Mouse (Mus musculus) stomach, postnatal 0 days (tissue): ENCODE measurements at regions not wholly inside any gene's neighbourhood (a gene's known extent, or its start where the extent isn't known, plus 50 kb on each side); places are given as distances from the start of the nearest gene placed in this dataset.

Source experiments
- ATAC-seq: fragments of 200-750 bp; cut with Nextera tagmentation; 2 replicates; pipeline ENCODE4 v1.8.0; 2017; ENCODE audit not compliant: low FRiP score, low TSS enrichment
- DNase-seq: peaks from one replicate; pipeline ENCODE4 v3.0.0-alpha.2; 2016; ENCODE audit warnings: low spot score
- H3K27ac ChIP-seq: fragments of 300-500 bp; sonication (generic); replicated peaks from 2 replicates; pipeline ENCODE4 v1.5.1; 2014; ENCODE audit warnings: mild to moderate bottlenecking, control low read depth
- H3K27me3 ChIP-seq: fragments of 300-500 bp; sonication (generic); 2 replicates; pipeline ENCODE4 v1.6.1; 2014; ENCODE audit warnings: low read length; ENCODE audit not compliant: control insufficient read depth, insufficient read depth
- H3K36me3 ChIP-seq: fragments of 300-500 bp; sonication (generic); 2 replicates; pipeline ENCODE4 v1.6.1; 2014; ENCODE audit warnings: low read length, mixed read lengths; ENCODE audit not compliant: control insufficient read depth, insufficient read depth
- H3K4me1 ChIP-seq: fragments of 300-500 bp; sonication (generic); replicated peaks from 2 replicates; pipeline ENCODE4 v1.6.1; 2014; ENCODE audit warnings: antibody characterized with exemption; ENCODE audit not compliant: control insufficient read depth, insufficient read depth
- H3K4me2 ChIP-seq: fragments of 300-500 bp; sonication (generic); replicated peaks from 2 replicates; pipeline ENCODE4 v1.6.1; 2014; ENCODE audit warnings: low read depth, mild to moderate bottlenecking, control low read depth, moderate library complexity
- H3K4me3 ChIP-seq: fragments of 300-500 bp; sonication (generic); 2 replicates; pipeline ENCODE4 v1.5.1; 2014; ENCODE audit warnings: low read depth, low read length, control low read depth
- H3K9ac ChIP-seq: fragments of 300-500 bp; sonication (generic); 2 replicates; pipeline ENCODE4 v1.6.1; 2014; ENCODE audit warnings: mild to moderate bottlenecking, low read length, control low read depth, mixed read lengths
- H3K9me3 ChIP-seq: fragments of 300-500 bp; sonication (generic); 2 replicates; pipeline ENCODE4 v1.6.1; 2016; ENCODE audit warnings: low read length; ENCODE audit not compliant: control insufficient read depth
- CTCF ChIP-seq: IDR thresholded peaks from 2 replicates; pipeline ENCODE4 v1.5.1; 2016; ENCODE audit warnings: antibody characterized with exemption, low read depth, mild to moderate bottlenecking, moderate library complexity
- EP300 ChIP-seq: optimal IDR thresholded peaks from 2 replicates; pipeline ENCODE3; 2016; ENCODE audit warnings: antibody characterized with exemption
- WGBS: fragments of 180-500 bp; shearing (Covaris S2); extraction: QIAGEN DNeasy Blood & Tissue Kit; methylation state at CpG from one replicate; pipeline ENCODE4 v1.1.7; 2014; 5-methylcytosine and 5-hydroxymethylcytosine counted together

DNA sequence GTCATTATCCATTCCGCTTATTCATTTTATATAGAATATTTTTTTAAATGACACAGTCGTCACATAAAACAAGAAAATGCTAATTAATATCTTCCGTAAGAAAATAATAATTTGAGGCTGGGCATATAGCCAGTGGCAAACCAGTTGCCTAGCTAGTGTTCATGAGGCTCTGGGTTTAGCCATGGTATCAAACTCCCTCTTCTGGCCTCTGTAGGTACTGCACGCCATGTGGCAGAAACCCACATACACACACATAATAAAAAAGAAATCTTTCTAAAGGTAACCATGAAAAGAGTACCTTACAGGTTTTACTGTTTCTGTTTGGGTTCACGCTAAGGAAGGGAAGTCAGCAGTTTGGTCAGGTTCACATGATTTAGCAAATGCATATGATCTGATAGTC, 159.2 kb upstream of the Akirin2 start:
- 91% methylated on average over 5 of the region's 5 CpGs for WGBS
- H3K4me2 ChIP-seq = no peak overlapping the region
- no peak overlapping the region for H3K4me3 ChIP-seq
- TF ChIP-seq CTCF = peak; percentile 46
- no peak for TF ChIP-seq EP300
- DNase-seq (no peak), ATAC-seq (no peak)
- H3K27me3 ChIP-seq = no peaks in the 10 kb centered on the region
- H3K27ac ChIP-seq = no peak overlapping the region
- no peak overlapping the region for H3K9ac ChIP-seq
- no peaks in the 10 kb centered on the region for H3K4me1 ChIP-seq
- H3K9me3 ChIP-seq = peaks cover 5% of the 10 kb centered on the region; the same call in 1 of the 2 replicates
- no peaks in the 10 kb centered on the region for H3K36me3 ChIP-seq

DNA sequence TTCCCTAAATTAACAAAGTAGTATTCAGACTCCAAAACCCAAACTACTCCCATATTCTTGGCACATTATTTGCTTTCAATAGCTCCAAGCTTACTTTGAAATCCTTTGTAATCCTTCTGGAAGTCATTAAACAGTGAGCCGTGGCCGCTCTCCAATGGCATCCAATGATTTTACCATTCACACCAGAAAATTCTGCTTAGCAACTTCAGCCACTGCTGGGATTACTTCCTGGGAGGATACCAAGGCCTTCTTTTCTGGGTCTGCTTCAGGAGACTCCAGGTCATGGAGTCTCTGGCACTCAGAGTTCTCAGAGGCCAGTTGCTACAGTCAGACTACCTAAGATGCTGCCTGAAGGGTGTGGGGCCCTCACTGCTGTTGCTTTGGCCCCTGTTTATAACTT, 147.7 kb upstream of the Akirin2 start:
- TF ChIP-seq EP300 (no peak), CTCF (no peak)
- no peaks in the 10 kb centered on the region for H3K27me3 ChIP-seq
- H3K4me1 ChIP-seq = no peaks in the 10 kb centered on the region
- ATAC-seq (no peak), DNase-seq (no peak)
- no peak overlapping the region for H3K4me3 ChIP-seq
- no peaks in the 10 kb centered on the region for H3K36me3 ChIP-seq
- H3K9ac ChIP-seq = no peak overlapping the region
- 41% methylated on average over 2 of the region's 2 CpGs for WGBS
- H3K4me2 ChIP-seq = no peak overlapping the region
- H3K27ac ChIP-seq = no peak overlapping the region
- no peaks in the 10 kb centered on the region for H3K9me3 ChIP-seq

DNA sequence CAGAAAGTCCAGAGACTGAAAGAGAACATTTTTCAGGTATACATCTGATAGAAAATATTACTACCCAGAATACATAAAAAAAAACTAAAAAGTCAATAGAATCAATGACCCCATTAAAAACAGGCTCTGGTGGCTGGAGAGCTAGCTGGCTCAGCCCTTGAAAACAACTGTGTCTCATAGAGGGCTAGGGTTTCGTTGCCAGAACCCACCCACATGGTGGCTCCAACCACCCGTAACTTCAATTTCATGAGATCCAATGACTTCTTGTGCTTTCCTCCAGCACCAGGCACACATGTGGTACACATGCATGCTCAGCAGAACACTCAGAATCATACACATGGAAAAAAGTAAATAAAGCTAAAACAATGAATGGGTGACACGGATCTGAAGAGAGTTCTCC, 143.6 kb upstream of the Akirin2 start:
- H3K4me1 ChIP-seq = no peaks in the 10 kb centered on the region
- no peak for ATAC-seq
- no peak for DNase-seq
- H3K9ac ChIP-seq = no peak overlapping the region
- no peak overlapping the region for H3K4me2 ChIP-seq
- no peaks in the 10 kb centered on the region for H3K36me3 ChIP-seq
- WGBS = 75% methylated on average over 3 of the region's 3 CpGs
- no peak overlapping the region for H3K4me3 ChIP-seq
- no peak overlapping the region for H3K27ac ChIP-seq
- TF ChIP-seq CTCF = no peak
- no peaks in the 10 kb centered on the region for H3K27me3 ChIP-seq
- H3K9me3 ChIP-seq = no peaks in the 10 kb centered on the region

DNA sequence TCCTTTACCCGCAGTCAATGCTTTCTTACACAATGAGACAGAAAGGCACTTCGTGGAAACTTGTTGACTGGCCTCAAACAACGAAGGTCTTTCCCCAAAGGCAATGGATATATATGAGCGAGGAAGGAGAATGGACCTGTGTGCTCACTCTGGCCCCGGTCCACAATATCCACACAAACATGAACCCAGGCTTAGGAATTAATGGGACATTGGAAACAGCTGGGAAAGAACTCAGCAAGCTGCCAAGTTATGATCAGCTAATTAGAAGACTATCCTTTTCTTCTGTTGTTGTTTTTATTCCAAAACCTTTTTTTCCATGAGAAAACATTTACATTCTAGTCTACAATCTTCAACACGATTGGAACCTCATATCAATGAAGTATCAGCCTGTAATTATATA, 129.8 kb upstream of the Akirin2 start:
- DNase-seq (no peak), ATAC-seq (no peak)
- Histone ChIP-seq H3K36me3 (no peaks in the 10 kb centered on the region), H3K4me2 (no peak overlapping the region), H3K9me3 (no peaks in the 10 kb centered on the region), H3K4me3 (no peak overlapping the region), H3K27ac (no peak overlapping the region), H3K9ac (no peak overlapping the region), H3K27me3 (no peaks in the 10 kb centered on the region), H3K4me1 (no peaks in the 10 kb centered on the region)
- TF ChIP-seq CTCF = no peak
- TF ChIP-seq EP300 = no peak
- WGBS = 66% methylated on average over 6 of the region's 6 CpGs

DNA sequence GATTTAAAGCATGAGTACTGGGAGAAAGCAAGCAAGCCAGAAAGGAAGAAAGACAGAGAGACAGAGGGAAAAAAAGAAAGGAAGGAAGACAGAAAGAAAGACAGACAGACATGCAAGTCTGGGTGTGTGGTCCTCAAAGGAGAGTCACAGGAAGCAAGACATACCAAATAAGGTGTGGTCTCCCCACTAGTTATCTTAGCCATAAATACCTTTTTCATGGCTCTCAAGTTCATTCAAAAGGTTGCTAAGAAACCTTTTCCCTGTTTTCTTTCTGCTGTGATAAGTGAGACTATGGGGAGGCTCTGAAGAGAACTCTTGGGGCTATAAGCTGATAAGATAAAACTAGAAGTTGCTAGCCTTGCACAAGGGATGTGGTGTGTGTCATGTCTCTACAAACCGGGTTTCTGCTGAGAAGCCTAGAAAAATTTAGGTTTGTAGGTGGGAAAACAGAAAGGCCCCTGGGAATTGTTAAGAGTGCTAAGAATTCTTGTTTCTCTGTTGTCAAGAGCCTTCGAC, 126.5 kb upstream of the Akirin2 start:
- Histone ChIP-seq H3K27me3 (no peaks in the 10 kb centered on the region), H3K4me3 (no peak overlapping the region), H3K9me3 (no peaks in the 10 kb centered on the region), H3K9ac (no peak overlapping the region), H3K36me3 (no peaks in the 10 kb centered on the region), H3K27ac (no peak overlapping the region), H3K4me2 (no peak overlapping the region), H3K4me1 (no peaks in the 10 kb centered on the region)
- 50% methylated on average over 2 of the region's 2 CpGs for WGBS
- DNase-seq (no peak), ATAC-seq (no peak)
- TF ChIP-seq CTCF (no peak), EP300 (no peak)

DNA sequence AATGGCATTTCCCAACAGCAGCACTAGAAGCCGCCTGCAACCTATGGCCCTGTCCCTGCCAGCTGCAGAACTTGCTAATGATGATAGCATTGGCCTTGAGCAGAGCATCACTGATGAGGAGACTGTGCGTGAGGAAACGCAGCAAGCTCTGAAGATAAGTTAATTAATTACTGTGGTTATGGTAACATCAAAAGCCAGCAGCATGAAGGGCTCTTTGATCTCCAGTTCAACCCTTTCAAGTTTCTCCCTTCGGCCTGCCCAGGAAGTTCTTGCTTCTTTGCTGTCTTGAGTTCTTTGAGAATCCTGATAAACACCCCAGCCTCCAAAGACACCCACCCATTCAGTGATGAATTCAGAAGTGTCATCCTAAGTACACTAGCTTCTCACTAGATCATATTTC, 121.7 kb upstream of the Akirin2 start:
- no peak overlapping the region for H3K4me2 ChIP-seq
- H3K27me3 ChIP-seq = no peaks in the 10 kb centered on the region
- ATAC-seq = no peak
- TF ChIP-seq CTCF = no peak
- no peak for TF ChIP-seq EP300
- H3K9ac ChIP-seq = no peak overlapping the region
- H3K9me3 ChIP-seq = no peaks in the 10 kb centered on the region
- H3K4me3 ChIP-seq = no peak overlapping the region
- 53% methylated on average over 4 of the region's 4 CpGs for WGBS
- H3K27ac ChIP-seq = no peak overlapping the region
- no peaks in the 10 kb centered on the region for H3K36me3 ChIP-seq
- no peak for DNase-seq
- no peaks in the 10 kb centered on the region for H3K4me1 ChIP-seq
